15 mouse cellular contexts compared by ENCODE assay signal in genomic region chr2:153902726-153903125, GRCm38 (mm10). TPM values are rescaled to one million over a fixed set of nuclear protein-coding genes. Genes with fewer than 3 reads are reported as not detected.
A peak's percentile ranks its signal among the peaks of the same experiment; 100 is the strongest.
DNase-seq lines count a peak whose midpoint lies in the region.
"Had no signal": no experiment of that assay in that cellular context is flagged by ENCODE, and none has a peak within 500 bp of the region (broad histone marks: within the 10 kb centered on the region; RNA-seq: fewer than 3 reads in every experiment).

No protein-coding gene starts in this region.

- peak; percentile 38 for DNase-seq in left cerebral cortex, postnatal 4 days
- DNase-seq in left cerebral cortex, postnatal 14 days (ENCODE audit: low spot score in 2 of 2), result no peak
- DNase-seq in cerebellum, adult 8-10 months, result peak; percentile 68
- DNase-seq in cerebellum, postnatal 14 days, result peak; percentile 73 to 84
- no peak for DNase-seq in adrenal gland, postnatal 4 days (ENCODE audit: low spot score in 2 of 2)
- no peak for DNase-seq in layer of hippocampus, adult 9-10 months (ENCODE audit: low spot score)
- DNase-seq in testis, postnatal 10 days (ENCODE audit: low spot score), result no peak
- DNase-seq: adrenal gland, postnatal 25 days; gastrocnemius, postnatal 14 days; heart, postnatal 36 days; kidney, adult 8-10 months had no signal

- intact Hi-C loops in left cerebral cortex, postnatal 4 days (cut with DNase I), result no loop called here
- intact Hi-C loops in left cerebral cortex, postnatal 14 days (cut with DNase I), result no loop called here

RNA-seq across cellular contexts. Expression of gene Bpifb6, which starts 2.5 kb away (rescaled TPM):
- not detected for total RNA-seq in left cerebral cortex, postnatal 4 days (2021)
- total RNA-seq in left cerebral cortex, postnatal 14 days (2021), result not detected
- total RNA-seq in adrenal gland, postnatal 4 days (2021), result 1 to 10 TPM; 3.0 TPM
- total RNA-seq: gastrocnemius, adult 18-20 months; gastrocnemius, postnatal 14 days; heart, adult 8-10 months; heart, postnatal 36 days; MEL had no signal

RNA-seq across cellular contexts. Expression of gene Bpifb3, which starts 15.3 kb away (rescaled TPM):
- under 1 TPM in 1 of 2 experiments, not detected in 1; 0.40 TPM for total RNA-seq in left cerebral cortex, postnatal 4 days (2021)
- not detected for total RNA-seq in left cerebral cortex, postnatal 14 days (2021)
- not detected for total RNA-seq in adrenal gland, postnatal 4 days (2021)
- total RNA-seq: adrenal gland, adult 18-20 months; adrenal gland, postnatal 25 days; gastrocnemius, adult 18-20 months; gastrocnemius, postnatal 14 days; heart, adult 8-10 months; heart, postnatal 36 days; MEL had no signal

RNA-seq across cellular contexts. Expression of gene Bpifb2, which starts 27.9 kb away (rescaled TPM):
- not detected for total RNA-seq in left cerebral cortex, postnatal 4 days (2021)
- total RNA-seq in left cerebral cortex, postnatal 14 days (2021), result not detected
- total RNA-seq in adrenal gland, postnatal 4 days (2021), result under 1 TPM in 1 of 2 experiments, not detected in 1; 0.17 TPM
- total RNA-seq: adrenal gland, postnatal 25 days; gastrocnemius, adult 18-20 months; gastrocnemius, postnatal 14 days; heart, adult 8-10 months; heart, postnatal 36 days; MEL had no signal

RNA-seq across cellular contexts. Expression of gene Sun5, which starts 31.8 kb away (rescaled TPM):
- total RNA-seq in left cerebral cortex, postnatal 4 days (2021), result not detected
- not detected for total RNA-seq in left cerebral cortex, postnatal 14 days (2021)
- total RNA-seq in adrenal gland, postnatal 4 days (2021), result not detected
- total RNA-seq: adrenal gland, adult 18-20 months; adrenal gland, postnatal 25 days; gastrocnemius, adult 18-20 months; gastrocnemius, postnatal 14 days; heart, adult 8-10 months; heart, postnatal 36 days; MEL had no signal

RNA-seq across cellular contexts. Expression of gene Bpifb4, which starts 35.3 kb away (rescaled TPM):
- not detected for total RNA-seq in left cerebral cortex, postnatal 4 days (2021)
- total RNA-seq in left cerebral cortex, postnatal 14 days (2021), result not detected
- under 1 TPM in 1 of 2 experiments, not detected in 1; 0.20 TPM for total RNA-seq in adrenal gland, postnatal 4 days (2021)
- total RNA-seq: adrenal gland, adult 18-20 months; adrenal gland, postnatal 25 days; gastrocnemius, adult 18-20 months; gastrocnemius, postnatal 14 days; heart, adult 8-10 months; heart, postnatal 36 days; MEL had no signal

Comparison
In these comparisons a context has a peak if more than half of its experiments do, and no peak if none do; other contexts are left out.
1. DNase-seq: peak in left cerebral cortex, postnatal 4 days (single experiment), cerebellum, adult 8-10 months (single experiment) and cerebellum, postnatal 14 days (2 of 2); none in left cerebral cortex, postnatal 14 days (0 of 2), adrenal gland, postnatal 4 days (0 of 2), layer of hippocampus, adult 9-10 months (single experiment) and testis, postnatal 10 days (single experiment).